Mouse (Mus musculus): ENCODE data around the gene Tmem131l.

Tmem131l gene

GRCm38 (mm10) chr3:84010995-84011663 is 28.8 kb downstream of the Tmem131l start:
- no peak for DNase-seq

GRCm38 (mm10) chr3:84005989-84006388 is 34.0 kb downstream of the Tmem131l start:
- DNase-seq, result no peak

- DNase-seq, result no peak
These were observed 35.5 kb downstream of the Tmem131l start for GRCm38 (mm10) chr3:84004330-84005090.

- DNase-seq, result no peak
These were observed 37.4 kb downstream of the Tmem131l start for GRCm38 (mm10) chr3:84002433-84003090.

GRCm38 (mm10) chr3:83997563-83997962 is 42.4 kb downstream of the Tmem131l start:
- DNase-seq, result no peak

GRCm38 (mm10) chr3:83997036-83997435 is 42.9 kb downstream of the Tmem131l start:
- no peak for DNase-seq

- DNase-seq, result no peak
These were observed 43.9 kb downstream of the Tmem131l start for GRCm38 (mm10) chr3:83996086-83996485.

- DNase-seq, result no peak
These were observed 44.6 kb downstream of the Tmem131l start for GRCm38 (mm10) chr3:83995254-83995830.

GRCm38 (mm10) chr3:83994217-83994839 is 45.6 kb downstream of the Tmem131l start:
- peak; percentile 14 for DNase-seq

- DNase-seq, result peak; percentile 34
These were observed 46.9 kb downstream of the Tmem131l start for GRCm38 (mm10) chr3:83993089-83993516.

GRCm38 (mm10) chr3:83991691-83992524 is 48.1 kb downstream of the Tmem131l start:
- DNase-seq, result no peak

- no peak for DNase-seq
These were observed 51.8 kb downstream of the Tmem131l start for GRCm38 (mm10) chr3:83988214-83988613.

- DNase-seq, result no peak
These were observed 52.4 kb downstream of the Tmem131l start for GRCm38 (mm10) chr3:83987533-83988112.

- DNase-seq, result no peak
These were observed 53.2 kb downstream of the Tmem131l start for GRCm38 (mm10) chr3:83986740-83987139.

GRCm38 (mm10) chr3:83985426-83985825 is 54.5 kb downstream of the Tmem131l start:
- DNase-seq, result no peak

GRCm38 (mm10) chr3:83984379-83984778 is 55.6 kb downstream of the Tmem131l start:
- no peak for DNase-seq

GRCm38 (mm10) chr3:83982821-83983220 is 57.2 kb downstream of the Tmem131l start:
- no peak for DNase-seq

GRCm38 (mm10) chr3:83980231-83980872 is 59.6 kb downstream of the Tmem131l start:
- DNase-seq, result no peak

GRCm38 (mm10) chr3:83978497-83979410 is 61.2 kb downstream of the Tmem131l start:
- DNase-seq, result no peak

GRCm38 (mm10) chr3:83977817-83978216 is 62.2 kb downstream of the Tmem131l start:
- no peak for DNase-seq

Data from kidney, adult 18-20 months (tissue).